Mouse (Mus musculus): Measurements from ENCODE around the gene Idh2.

GRCm38 (mm10) chr7:80119198-80119597 is 4.0 kb upstream of the Idh2 start:
- TF ChIP-seq CTCF (IDR thresholded peaks at IDR 0.05; ENCODE audit: borderline replicate concordance, insufficient read depth, low read length): no peak
- TF ChIP-seq POLR2A (IDR thresholded peaks at IDR 0.05; ENCODE audit: low read depth, low read length): no peak

All from embryonic fibroblast, embryonic 13.5 days (primary cell).